Mouse (Mus musculus) skeletal muscle tissue, adult 2 months (tissue): ENCODE data around the gene Usp31.

Source experiments
- DNase-seq: peaks from one replicate; pipeline ENCODE4 v3.0.0-alpha.2; 2012; ENCODE audit warnings: low read depth, low spot score

Usp31 gene

DNA sequence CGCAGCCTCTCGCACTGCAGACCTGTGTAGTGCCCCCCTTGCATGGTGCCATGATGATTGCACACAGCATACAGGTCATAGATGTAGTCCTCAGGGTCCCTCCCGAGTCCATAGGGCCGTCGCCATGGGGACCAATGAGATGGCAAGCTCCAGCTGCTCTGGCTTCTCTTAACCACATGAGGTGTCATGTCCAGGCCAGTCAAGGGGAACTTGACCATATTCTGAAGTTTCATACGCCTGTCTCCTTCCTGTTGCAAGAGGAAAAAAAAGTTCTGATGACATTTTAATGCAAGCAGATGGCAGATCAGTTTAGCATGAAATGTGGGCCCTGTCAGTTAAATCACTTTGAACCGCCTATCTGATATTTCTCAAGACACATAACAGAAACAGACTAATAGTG is 48.2 kb downstream of the Usp31 start:
- no peak for DNase-seq

DNA sequence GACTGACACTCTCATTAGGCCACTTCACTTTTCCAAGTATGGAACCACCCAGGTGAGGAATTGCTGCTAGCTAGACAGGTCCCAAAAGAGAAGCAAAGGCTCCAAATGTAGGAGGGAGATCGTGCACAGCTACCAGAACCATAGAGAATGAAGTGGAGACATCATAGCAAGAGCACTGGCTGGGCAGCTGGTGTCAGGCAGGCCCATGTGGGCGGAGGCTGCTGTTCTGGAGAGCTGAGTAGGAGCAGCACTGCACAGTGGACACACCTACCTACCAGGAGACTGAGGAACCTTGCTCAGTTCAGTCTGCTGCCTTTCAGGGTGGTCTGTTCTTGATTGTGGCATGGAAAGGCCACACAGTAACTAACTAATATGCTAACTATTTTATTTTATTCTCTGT is 52.4 kb downstream of the Usp31 start:
- DNase-seq: no peak

DNA sequence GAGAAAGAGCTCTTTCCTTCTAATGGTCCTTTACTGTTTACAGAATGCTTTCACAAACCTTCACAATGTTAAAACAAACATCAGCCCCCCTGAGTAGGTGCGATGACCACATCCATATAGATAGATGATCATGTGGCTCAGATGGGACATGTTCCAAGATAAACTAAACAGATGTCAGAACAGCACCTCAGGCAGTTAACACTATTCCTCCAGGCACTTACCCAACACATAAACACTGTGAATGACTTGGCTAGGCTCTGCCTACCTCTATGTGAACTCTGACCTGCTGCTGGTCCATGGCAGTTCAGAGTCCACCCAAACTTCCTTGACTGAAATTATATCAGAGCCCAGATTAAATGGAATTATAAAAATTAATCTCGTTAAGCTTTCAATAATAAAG is 54.4 kb downstream of the Usp31 start:
- no peak for DNase-seq

DNA sequence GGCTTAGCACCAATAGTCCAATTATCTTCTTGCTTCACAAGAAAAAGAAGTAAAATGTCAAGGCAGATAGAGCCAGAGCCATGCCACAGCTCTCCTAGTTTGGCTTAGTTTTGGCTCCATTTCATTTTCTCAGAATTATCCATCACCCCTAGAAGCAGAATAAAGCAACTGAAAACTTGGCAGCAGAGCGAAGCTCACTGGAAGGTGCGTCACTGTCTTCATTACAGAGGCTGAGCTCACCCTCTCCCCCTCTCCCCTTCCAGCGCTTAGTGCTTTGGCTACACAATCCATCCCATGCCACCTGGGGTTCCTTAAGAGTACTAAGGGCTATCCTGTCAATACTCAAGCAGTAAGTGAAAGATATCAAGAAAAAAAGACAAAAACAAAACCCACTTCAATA is 56.3 kb downstream of the Usp31 start:
- DNase-seq: no peak

DNA sequence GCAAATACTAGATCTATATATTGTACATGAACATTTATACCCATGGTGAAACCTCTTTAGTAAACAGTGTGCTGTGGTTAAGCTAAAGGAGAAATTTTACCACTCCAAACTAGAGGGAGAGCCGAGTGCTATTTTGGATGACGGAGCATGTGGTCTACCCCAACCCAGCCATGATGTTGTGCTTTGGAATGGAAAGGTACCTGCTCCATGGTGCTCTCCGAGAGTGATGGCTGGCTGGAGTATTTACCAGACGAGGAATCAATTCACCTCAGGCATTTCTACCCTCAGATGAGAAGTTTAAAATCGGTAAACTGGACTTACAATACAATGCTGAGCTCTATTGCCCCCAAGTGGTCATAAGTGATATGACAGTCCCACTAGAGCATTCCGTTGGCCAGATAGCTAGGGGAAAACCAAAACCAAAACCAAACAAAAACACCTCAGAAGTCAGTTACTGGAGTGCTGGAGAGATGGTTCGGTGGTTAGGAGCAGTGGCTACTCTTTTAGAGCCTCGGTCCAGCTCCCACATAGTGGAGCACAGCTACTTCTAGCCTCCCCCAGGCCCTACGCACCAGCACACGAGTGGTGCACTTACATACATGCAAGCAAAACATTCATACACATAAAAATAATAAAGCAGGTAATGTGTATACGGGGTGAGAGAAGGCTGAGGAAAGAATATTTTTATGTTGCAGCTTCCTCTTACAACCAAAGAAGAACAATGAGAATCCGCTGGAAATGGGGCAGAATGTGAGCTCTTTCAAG is 65.9 kb downstream of the Usp31 start:
- DNase-seq: peak; percentile 34

DNA sequence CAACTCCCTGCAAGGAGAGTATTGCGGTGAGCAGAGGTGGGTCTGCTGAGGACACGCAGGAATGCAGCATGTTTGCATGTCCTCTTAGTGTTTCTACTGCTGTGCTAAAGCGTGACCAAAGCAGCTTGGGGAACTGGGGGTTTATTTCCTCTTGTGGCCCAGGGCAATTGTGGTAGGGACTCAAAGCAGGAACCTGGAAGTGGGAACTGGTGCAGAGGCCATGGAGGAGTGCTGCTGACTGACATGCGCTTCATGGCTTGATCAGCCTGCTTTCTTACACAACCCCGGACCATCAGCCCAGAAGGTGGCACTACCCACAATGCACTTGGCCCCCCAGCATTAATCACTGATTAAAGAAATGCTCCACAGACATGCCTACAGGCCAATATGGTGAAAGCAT is 70.3 kb downstream of the Usp31 start:
- DNase-seq: no peak

DNA sequence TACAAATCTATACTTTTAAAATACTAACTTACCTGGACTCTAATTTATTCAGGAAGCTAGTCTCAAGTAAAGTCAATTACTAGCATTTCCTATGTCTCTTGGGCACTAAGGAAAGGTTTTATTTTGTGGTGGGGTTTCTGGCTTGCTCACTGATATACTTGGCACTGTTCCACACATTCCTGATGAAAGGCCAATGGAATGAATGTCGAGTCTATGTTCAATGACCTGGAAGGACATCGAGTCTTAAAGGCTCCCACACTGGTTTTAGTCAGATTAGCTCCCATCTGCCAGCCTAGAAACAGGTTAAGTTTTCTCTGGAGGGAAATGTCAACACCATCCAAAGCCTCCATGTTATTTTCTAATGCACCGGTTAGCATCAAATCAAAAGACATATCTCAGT is 72.8 kb downstream of the Usp31 start:
- DNase-seq: no peak

DNA sequence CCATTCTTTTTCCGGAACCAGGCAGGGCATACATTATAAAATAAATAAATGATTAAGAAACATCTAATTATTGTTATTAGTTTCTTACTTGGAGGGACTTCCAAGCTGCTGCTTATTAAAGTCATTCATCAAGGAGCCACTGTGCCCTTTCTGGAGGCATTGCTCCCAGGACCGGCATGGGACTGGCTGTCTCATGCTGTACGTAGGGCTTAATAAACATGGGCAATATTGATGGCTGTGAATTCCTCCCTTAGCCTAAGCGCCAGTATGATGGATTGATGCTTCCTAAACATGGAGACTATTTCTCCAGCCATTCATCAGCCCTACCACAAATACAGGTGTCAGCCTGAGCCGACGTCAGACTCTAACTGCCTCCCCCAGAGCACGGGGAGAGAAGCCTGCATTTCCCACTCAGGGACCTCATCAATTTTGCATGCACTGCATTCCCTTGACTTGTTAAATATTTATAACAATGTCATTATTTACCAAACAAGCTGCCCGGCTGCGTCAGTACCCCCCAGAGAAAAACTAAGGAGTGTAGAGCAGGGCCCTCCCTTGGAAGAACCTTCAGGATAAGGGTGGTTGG is 84.1 kb downstream of the Usp31 start:
- no peak for DNase-seq

DNA sequence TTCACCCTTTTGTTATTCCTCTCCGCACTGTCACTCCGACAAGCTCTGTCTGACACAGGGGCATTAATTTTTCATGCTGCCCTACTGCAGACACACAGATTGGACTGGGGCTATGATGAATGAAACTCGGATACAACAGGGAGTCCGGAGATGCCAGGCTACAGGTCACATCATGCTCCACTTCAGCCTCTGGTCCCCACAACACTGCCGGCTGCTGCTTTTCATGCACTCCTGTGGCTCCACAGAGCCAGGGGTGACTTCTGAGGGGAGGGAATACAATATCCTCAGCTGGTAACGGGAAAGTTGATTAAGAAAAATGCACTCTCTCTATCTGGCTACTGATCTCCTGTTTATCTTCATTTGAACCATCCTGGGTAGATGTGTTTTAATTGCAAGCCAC is 84.6 kb downstream of the Usp31 start:
- no peak for DNase-seq

DNA sequence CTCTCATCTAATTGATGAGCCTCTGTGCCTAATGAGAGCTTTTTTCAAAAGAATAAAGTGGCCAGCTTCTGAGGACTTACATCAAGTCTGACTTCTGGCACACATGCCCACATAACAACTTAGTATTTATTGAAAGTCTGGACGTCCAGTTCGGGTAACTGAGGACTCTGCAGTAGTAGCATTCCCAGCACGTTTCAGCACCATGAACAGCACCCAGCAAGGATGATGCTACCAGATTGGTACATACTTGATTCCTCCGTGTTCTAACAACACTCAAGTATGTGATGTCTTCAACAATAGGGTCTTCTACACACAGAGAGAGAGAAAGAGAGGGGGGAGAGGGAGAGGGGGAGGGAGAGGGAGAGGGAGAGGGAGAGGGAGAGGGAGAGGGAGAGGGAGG is 105.4 kb downstream of the Usp31 start:
- DNase-seq: no peak

DNA sequence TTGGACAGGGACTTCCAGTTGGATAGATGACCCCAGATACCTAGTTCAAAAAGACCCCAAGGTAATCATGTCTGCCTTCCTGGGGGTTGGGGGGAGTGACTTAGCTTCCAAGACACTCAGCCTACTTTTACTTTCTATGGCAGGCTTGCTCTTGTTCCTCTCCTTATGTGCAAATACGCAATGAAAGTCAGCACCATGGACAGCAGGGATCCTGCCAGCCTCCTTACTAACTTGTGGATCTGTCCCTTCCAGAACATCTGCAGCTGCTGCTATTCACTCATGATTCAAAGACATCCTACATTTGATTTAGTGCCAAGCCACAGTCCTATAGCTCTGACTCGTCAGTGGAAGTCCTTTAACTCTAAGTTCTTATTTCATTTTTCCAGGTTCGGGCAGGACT is 110.7 kb downstream of the Usp31 start:
- no peak for DNase-seq

DNA sequence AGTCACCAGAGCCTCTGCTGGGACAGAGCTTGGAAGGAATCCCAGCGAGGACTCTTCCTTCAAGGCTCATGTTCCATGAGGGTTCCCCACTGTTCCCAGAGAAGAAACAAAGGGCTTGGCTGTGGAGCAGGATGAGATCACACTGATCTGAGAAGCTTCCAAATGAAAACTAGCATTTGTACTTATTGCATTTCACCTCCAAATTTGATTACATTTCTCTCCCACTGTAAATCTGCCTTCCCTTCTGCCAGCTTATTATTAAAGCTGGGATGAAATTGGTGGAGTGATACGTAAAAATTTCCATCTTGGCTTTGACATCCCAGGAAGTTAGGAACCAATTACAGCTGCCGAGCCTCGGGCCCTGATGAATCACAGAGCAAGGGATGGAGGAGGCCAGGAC is 111.6 kb downstream of the Usp31 start:
- DNase-seq: no peak

DNA sequence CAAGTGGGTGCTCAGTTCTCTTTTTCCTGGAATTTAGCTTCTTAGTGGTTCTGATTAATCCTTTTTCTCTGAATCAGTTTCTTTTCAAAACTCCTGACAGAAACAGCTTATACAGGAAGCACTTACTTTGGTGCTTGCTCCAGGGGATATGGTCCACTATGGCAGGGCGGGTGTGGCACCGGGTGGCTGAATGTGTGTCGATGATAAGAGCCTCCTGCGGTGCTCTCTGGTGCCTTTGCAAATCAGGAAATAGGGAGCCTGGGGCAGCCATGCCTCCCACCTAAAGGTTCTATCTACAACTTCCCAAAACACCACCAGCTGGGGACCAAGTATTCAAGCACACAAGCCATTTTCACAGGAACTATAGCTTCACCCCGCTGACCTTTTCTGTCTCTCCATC is 112.0 kb downstream of the Usp31 start:
- DNase-seq: no peak

DNA sequence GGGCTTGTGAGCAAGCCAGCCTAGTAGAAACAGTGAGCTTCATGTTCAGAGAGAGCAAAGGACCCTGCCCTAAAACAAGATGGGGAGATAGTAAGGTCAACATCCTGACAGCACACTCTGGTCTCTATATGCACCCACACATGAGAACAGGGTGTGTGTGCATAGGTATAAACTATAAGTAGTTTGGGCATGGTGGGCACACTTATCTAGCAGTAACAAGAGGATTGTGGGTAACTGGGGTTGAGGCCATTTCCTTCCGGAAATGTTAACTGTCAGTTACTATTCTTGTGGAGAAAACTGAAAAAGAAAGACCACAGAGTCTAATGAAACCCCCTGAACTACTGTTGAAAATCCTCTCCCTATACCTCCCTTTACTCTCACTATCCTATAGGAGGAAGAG is 112.4 kb downstream of the Usp31 start:
- DNase-seq: no peak
